Mouse (Mus musculus) heart, postnatal 0 days (tissue): ENCODE results near the gene Frrs1l.

Source experiments
- CTCF ChIP-seq: IDR thresholded peaks from 2 replicates; pipeline ENCODE4 v1.5.1; 2016; ENCODE audit warnings: antibody characterized with exemption, control low read depth, low read depth
- EP300 ChIP-seq: IDR thresholded peaks from 2 replicates; pipeline ENCODE4 v1.6.1; 2016; ENCODE audit warnings: antibody characterized with exemption, low read depth

- no peak for TF ChIP-seq CTCF
- no peak for TF ChIP-seq EP300
Measured at GRCm38 (mm10) chr4:57011454-57012046, 21.4 kb upstream of the Frrs1l start.
